Mouse (Mus musculus) layer of hippocampus, postnatal 14 days (tissue): Measurements from ENCODE around the gene Cd99l2. TPM values are rescaled to one million over a fixed set of nuclear protein-coding genes. Genes with fewer than 3 reads are reported as not detected.
"Not testable (repeated sequence)": the region's sequence is repeated elsewhere in the genome, so short reads cannot be mapped to it uniquely, and the experiment has no call there.

Experiments
- DNase-seq, 2 experiments: peaks; one replicate each; pipeline ENCODE4 v3.0.0; 2021 to 2022; ENCODE audit warnings: low spot score in 2 of 2, mixed read lengths in 1 of 2
- long read RNA-seq, 2 experiments: library from polyadenylated mRNA; stranded (forward); transcript quantifications; one replicate each; pipeline ENCODE4 v2.0.0; 2021
- total RNA-seq, 2 experiments: library from RNA; stranded (reverse); gene quantifications; 2 replicates each; pipeline ENCODE4 v1.2.3; 2021

Cd99l2 gene
- 10 to 100 TPM; 55.2 to 56.2 TPM for total RNA-seq
- long read RNA-seq, experiment 1, transcript Cd99l2-201 (10 exons, 3,600 nt), result major isoform, 8 of 21 reads
- long read RNA-seq, experiment 1, transcript Cd99l2-202 (9 exons, 3,327 nt), result minor isoform, 5 of 21 reads
- long read RNA-seq, experiment 1, partial matches to known transcripts, result 2 of 21 reads
- long read RNA-seq, experiment 1, other reads (novel, unspliced or antisense), result 6 of 21 reads
- long read RNA-seq, experiment 2, transcript Cd99l2-201 (10 exons, 3,600 nt), result major isoform, 9 of 32 reads
- long read RNA-seq, experiment 2, transcript Cd99l2-202 (9 exons, 3,327 nt), result major isoform, 9 of 32 reads
- long read RNA-seq, experiment 2, partial matches to known transcripts, result 4 of 32 reads
- long read RNA-seq, experiment 2, other reads (novel, unspliced or antisense), result 10 of 32 reads

GRCm38 (mm10) chrX:71492634-71493278 lies at the start of gene Cd99l2:
TSS of gene Cd99l2 (minus strand) at chrX:71492849.
- DNase-seq, result peak; percentile 77 to 78

DNA sequence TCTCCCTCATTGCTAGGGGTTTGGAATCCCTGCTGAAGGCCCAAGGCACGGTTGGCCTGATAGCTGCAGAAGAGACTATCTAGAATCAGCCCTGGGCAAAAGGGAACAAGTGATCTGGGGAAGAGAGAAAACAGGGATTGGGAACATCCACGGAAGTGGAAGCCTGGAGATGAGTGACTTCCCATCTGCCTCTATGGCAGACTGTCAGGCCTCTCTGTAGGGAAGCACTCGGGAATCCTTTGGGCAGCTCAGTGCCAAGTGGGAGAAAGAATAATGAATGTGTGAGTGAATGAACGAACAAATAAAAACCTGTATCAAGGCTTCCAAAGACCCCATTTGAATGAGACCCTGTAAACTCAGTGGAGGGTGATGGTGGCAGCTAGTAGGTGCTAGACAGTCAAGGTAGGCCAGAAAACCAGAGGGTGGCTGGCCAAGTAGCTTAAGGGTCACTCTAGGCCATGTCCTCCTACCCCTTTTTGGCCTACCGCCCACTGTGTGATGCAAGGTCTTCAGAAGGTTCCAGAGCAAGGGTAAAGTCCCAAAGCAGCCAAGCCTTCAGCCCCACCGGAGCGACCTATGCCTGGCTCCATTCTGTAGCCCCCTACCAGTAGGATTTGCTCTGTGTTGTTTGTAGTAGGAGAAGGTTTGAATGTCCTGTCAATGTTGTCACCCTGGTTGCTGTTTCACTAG lies 48.3 kb upstream of the Cd99l2 start:
- DNase-seq, result peak in 1 of 2 experiments; percentile 13

DNA sequence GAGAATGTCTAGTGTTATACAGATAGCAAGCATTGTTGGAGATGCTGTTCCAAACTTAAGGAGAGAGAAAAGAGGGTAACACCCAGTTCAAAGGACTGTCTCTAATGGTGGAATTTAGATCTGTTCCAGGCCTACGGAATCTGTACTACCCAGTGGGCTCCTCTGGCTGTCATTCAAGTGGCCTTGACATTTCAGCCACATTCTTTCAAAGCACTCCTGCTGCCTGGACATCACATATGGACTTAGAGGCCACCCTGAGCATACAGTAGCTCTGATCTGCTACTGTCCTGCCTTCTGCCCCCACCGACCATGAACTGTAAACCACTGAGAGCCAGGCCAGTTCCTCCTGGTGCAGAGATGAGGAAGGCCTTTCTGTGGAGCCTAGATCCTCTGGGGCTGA lies 45.1 kb upstream of the Cd99l2 start:
- no peak for DNase-seq

DNA sequence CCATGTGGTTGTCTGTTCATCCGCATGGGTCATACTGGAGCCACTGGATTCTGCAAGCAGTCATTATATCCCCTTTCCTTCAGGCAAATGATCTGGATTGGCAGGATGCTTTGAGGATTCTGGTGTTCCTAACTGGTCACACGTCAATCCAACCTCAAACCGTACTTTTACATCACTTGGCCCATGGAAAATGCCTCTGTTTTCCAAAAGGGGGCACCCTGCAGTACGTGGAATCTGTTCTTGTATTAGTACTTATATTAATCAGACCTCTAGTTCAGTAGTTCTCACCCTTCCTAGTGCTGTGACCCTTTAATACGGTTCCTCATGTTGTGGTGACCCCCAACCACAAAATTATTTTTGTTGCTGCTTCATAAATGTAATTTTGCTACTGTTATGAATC lies 41.5 kb upstream of the Cd99l2 start:
- DNase-seq, result no peak

DNA sequence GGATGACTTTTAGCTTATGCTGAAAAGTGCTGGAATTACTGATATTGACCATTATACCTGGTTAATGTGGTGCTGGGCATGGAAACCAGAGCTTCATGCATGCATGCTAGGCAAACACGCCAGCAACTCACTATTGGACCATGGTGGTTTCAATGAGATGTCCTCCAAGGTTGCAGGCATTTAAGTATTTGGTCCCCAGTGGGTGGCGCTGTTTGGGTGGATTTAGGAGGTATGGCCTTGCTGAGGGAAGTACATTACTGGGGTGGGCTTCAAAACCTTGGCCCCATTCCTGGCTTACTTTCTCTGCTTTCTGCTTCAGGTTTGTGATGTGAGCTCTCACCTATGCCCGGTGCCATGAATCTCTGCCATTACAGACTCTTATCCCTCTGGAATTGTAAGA lies 40.0 kb upstream of the Cd99l2 start:
- no peak for DNase-seq

GRCm38 (mm10) chrX:71528646-71529045 lies 36.0 kb upstream of the Cd99l2 start:
- DNase-seq, result peak in 1 of 2 experiments; percentile 4

- no peak for DNase-seq
Observed at GRCm38 (mm10) chrX:71528150-71528549, 35.5 kb upstream of the Cd99l2 start.

- no peak for DNase-seq
Observed at GRCm38 (mm10) chrX:71527461-71527860, 34.8 kb upstream of the Cd99l2 start.

GRCm38 (mm10) chrX:71525593-71526299 lies 33.1 kb upstream of the Cd99l2 start:
- DNase-seq, result no peak

- DNase-seq, result no peak
Observed at GRCm38 (mm10) chrX:71524310-71524709, 31.7 kb upstream of the Cd99l2 start.

GRCm38 (mm10) chrX:71522889-71523288 lies 30.2 kb upstream of the Cd99l2 start:
- no peak for DNase-seq

DNA sequence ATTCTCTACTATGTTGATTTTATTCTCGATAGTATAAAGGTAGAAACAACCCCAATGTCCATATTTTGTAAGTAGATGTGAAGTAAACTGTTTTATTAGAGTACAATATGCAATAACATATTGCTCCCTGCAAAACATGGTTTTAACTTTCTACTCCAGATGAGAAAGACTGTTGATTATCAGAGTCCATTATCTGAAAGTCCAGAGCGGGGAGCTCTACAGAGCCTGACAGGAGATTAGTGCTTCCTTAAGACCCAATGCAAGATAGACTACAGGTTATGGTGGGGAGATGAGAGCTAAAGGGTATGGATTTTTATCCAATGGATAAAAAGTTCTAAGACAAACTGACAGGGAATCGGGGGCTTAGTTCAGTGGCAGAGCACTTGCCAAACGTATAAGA lies 26.6 kb upstream of the Cd99l2 start:
- no peak for DNase-seq

- not testable (repeated sequence) for DNase-seq
Observed at GRCm38 (mm10) chrX:71506591-71506990, 13.9 kb upstream of the Cd99l2 start.

DNA sequence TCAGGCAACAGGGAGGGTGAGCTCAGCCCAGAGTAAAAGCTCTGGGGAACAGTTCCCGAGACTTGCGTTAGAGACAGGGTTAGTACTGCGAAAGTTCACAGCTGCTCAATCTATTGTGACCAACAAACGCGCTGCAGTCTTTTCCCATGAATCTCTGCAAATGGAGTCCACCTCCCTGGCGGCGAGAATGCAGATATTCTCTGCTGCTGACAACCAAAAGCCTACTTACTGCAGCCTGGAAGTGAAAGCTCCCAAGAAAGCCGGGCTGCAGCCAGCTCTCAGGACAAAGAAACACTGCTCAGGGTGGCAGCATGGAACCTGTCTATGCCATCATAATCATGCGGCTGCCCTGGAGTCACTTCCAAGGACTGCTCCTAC lies 619 bp upstream of the Cd99l2 start:
- DNase-seq, result peak; percentile 20 to 43

DNA sequence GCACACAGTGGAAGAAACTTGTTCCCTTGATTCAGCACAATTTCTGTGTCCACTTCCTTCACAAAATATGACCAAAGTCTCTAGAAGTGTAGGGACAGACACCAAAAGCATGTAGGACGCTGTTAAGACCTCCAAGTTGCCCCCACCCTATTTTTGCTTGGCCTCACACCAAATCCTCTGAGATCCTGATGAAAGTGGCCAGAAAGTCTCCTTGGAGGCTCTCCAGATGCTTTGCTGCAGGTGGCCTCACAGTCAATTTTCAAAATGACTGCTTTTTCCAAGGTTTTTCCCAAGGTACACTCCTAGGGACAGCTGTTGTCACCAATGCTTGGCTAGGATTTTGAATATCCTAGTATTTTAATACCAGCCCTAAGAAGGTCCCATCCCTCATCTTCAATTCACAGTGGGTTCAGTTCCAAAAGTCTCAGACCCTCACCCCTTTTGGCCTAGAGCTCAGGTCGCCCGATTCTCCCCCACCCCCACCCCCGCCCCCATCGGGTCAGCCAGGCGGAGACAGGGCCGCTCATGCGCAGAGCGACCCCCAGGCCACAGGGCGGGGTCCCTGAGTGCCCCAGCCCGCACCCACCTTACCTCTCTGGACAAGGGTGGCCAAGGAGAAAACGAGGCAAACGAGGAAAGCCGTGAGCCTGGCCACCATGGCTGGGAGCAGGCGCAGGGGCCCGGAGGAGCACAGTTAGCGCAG lies 567 bp downstream of the Cd99l2 start:
- peak in 1 of 2 experiments; percentile 1 for DNase-seq

- DNase-seq, result no peak
Observed at GRCm38 (mm10) chrX:71489353-71489752, 3.3 kb downstream of the Cd99l2 start.

GRCm38 (mm10) chrX:71482244-71482643 lies 10.4 kb downstream of the Cd99l2 start:
- DNase-seq, result no peak

DNA sequence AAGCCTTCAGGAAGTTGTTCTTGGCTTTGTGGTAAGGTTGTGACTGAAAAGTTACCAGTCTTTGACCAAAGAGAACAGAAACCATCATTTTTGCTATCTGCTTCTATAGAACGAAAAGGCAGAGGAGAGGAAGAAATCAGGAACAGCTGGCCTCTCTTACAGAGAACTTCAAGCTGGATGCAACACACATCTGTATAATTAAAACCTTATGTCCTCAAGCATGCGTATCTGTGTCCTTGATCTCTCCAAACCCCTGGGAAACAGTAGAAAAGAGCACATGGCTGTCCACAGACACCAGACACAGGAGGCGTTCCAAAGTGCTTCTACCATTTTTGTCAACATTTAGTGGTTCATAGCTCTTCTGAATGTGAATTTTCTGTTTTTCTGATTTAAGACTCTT lies 16.7 kb downstream of the Cd99l2 start:
- no peak for DNase-seq

- DNase-seq, result no peak
Observed at GRCm38 (mm10) chrX:71475497-71475896, 17.2 kb downstream of the Cd99l2 start.

GRCm38 (mm10) chrX:71475084-71475483 lies 17.6 kb downstream of the Cd99l2 start:
- DNase-seq, result no peak
